Mouse (Mus musculus) CD8-positive naive resting alpha-beta T cell, adult 2 months (primary cell): ENCODE results near the gene Erich6b.

Experiments used
- DNase-seq, 2 experiments: peaks; one replicate each; pipeline ENCODE4 v3.0.0; 2022; ENCODE audit warnings: low read depth in 2 of 2, low spot score in 2 of 2

Erich6b gene

GRCm38 (mm10) chr14:75706647-75707046 is 64.6 kb downstream of the Erich6b start:
- no peak for DNase-seq

DNA sequence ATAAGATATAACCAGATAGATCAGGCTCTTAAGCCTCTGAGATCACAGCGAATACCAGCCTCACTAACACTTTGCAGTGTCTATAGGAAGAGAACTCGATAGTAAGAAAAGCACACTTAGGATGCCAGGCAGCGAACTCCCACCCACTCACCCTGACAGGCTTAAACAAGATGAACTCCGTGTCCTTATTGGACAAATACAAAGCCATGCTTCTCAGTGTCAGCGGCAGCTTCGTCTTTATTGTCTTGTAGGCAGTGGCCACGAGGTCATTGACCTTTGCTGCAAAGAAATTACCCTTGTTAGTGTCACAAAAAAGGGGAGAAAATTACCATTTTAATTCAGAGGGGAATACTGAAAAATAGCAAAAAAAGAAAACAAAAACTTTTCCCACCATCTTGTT is 65.7 kb downstream of the Erich6b start:
- no peak for DNase-seq

DNA sequence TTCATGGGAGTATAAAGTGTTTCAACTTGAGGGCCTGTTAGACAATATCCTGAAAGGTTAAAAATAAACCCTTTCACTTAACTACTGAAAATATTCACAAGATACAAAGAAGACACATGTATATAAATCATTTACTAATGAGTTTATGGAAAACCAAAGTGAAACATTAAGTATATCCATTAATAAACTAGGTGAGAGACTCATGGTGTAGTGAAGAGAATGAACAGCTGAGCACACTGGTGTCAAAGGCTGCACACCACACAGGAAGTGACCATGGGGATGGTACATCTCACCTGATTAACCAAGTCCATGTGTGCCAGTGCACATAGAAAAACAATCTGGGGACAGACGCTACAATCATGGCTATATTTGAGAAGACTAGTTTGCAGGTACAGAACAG is 66.9 kb downstream of the Erich6b start:
- no peak for DNase-seq

DNA sequence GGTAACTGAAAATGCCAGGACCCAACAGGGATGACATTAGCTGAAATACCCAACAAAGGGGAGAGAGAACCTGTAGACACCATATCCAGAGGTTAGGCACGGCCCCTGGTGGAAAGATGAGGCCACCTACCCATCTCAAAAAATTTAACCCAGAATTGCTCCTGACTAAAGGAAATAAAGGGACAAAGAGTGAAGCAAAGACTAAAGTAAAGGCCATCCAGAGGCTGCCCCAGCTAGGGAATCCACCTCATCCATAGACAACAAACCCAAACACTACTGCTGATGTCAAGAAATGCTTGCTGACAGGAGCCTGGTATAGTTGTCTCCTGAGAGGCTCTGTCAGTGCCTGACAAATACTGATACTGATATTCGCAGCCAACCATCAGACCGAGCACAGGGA is 69.7 kb downstream of the Erich6b start:
- DNase-seq: no peak

DNA sequence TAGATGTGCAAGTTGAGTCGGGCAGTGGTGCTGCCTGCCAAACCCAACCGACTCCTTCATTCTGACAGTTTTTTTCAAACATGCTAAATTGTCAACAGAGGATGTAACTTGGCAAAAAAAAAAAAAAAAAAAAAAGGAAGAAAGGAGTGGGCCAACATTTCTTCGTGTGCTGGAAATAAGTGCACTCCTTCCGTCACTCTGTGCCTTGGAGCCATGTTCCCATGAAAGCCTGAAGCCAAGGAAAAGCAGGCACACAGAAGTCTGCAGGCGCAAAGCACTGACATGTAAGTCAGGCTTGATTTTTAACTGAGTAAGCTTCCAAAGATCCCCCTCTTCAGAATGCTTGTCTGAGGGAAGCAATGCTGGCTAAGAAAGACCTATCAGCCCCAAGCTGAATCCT is 70.6 kb downstream of the Erich6b start:
- no peak for DNase-seq

DNA sequence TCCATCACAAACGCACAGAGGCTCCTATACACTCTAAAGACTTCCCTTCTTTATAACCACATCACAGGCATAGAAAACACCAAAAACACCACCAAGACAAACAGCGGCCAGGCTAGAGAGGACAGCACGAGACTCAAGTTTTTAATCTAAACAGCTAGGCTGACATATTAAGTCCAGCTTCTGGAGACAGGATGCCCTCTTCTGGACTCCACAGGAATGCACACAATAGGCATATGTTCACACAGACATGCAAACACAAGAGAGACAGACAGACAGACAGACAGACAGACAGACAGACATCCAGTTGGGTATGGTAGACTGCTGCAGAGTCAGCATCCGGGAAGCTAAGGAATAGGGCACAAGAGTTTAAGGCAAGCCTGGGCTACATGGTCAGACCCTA is 71.6 kb downstream of the Erich6b start:
- DNase-seq: no peak

GRCm38 (mm10) chr14:75716410-75716809 is 74.4 kb downstream of the Erich6b start:
- DNase-seq: no peak
